Mouse (Mus musculus): ENCODE measurements around the gene Hs2st1.

- TF ChIP-seq CTCF (IDR thresholded peaks at IDR 0.05; ENCODE audit: control insufficient read depth, insufficient read depth, insufficient read length) (no peak), FOSL1 (IDR thresholded peaks at IDR 0.05; ENCODE audit: insufficient read depth, low read length, poor library complexity, severe bottlenecking) (no peak), MAX (IDR thresholded peaks at IDR 0.05) (no peak), CEBPB (IDR thresholded peaks at IDR 0.05; ENCODE audit: low read depth) (no peak), USF1 (IDR thresholded peaks at IDR 0.05; ENCODE audit: low read depth) (no peak), MYOD1 (IDR thresholded peaks at IDR 0.05; ENCODE audit: control insufficient read depth, insufficient read length, low read depth) (no peak)
These were observed 164.7 kb downstream of the Hs2st1 start for GRCm38 (mm10) chr3:144405331-144405730.

All from C2C12 (cell line).